Mouse (Mus musculus) kidney, embryonic 16.5 days (tissue): ENCODE data around the gene Atr. TPM values are rescaled to one million over a fixed set of nuclear protein-coding genes. Genes with fewer than 3 reads are reported as not detected.

ENCODE experiments used
- ATAC-seq: fragments of 200-750 bp; cut with Nextera tagmentation; 2 replicates; pipeline ENCODE4 v1.8.0; 2017; ENCODE audit warnings: moderate TSS enrichment; ENCODE audit not compliant: low FRiP score, low TSS enrichment
- H3K27ac ChIP-seq: fragments of 300-500 bp; sonication (generic); 2 replicates; pipeline ENCODE4 v1.5.1; 2014; ENCODE audit warnings: low read length
- H3K27me3 ChIP-seq: fragments of 300-500 bp; sonication (generic); 2 replicates; pipeline ENCODE4 v1.6.1; 2014; ENCODE audit warnings: low read length, control low read depth, mixed read lengths; ENCODE audit not compliant: insufficient read depth
- H3K36me3 ChIP-seq: fragments of 300-500 bp; sonication (generic); 2 replicates; pipeline ENCODE4 v1.6.1; 2014; ENCODE audit warnings: low read length, control low read depth, mixed read lengths; ENCODE audit not compliant: insufficient read depth
- H3K4me1 ChIP-seq: fragments of 300-500 bp; sonication (generic); 2 replicates; pipeline ENCODE4 v1.6.1; 2014; ENCODE audit warnings: low read length, control low read depth, mixed read lengths; ENCODE audit not compliant: insufficient read depth
- H3K4me2 ChIP-seq: fragments of 300-500 bp; sonication (generic); replicated peaks from 2 replicates; pipeline ENCODE4 v1.6.1; 2014; ENCODE audit warnings: low read depth, low read length
- H3K4me3 ChIP-seq: fragments of 300-500 bp; sonication (generic); 2 replicates; pipeline ENCODE4 v1.5.1; 2014; ENCODE audit warnings: mild to moderate bottlenecking, low read length
- H3K9ac ChIP-seq: fragments of 300-500 bp; sonication (generic); replicated peaks from 2 replicates; pipeline ENCODE4 v1.6.1; 2014; ENCODE audit warnings: low read length
- H3K9me3 ChIP-seq: fragments of 300-500 bp; sonication (generic); 2 replicates; pipeline ENCODE4 v1.6.1; 2016; ENCODE audit warnings: low read length, control low read depth
- WGBS: fragments of 180-500 bp; shearing (Covaris S2); extraction: QIAGEN DNeasy Blood & Tissue Kit; methylation state at CpG from one replicate; pipeline ENCODE4 v1.1.7; 2014; 5-methylcytosine and 5-hydroxymethylcytosine counted together
- polyA plus RNA-seq: library from polyadenylated mRNA; unstranded; fragments of >200 nt; fragmentation: Nextera tagmentation; extraction: Ambion mirVana; gene quantifications from 2 replicates; pipeline ENCODE4 v1.2.1, GENCODE M21; 2015

Atr gene
- polyA plus RNA-seq, 1 experiment from 2014 or later = 12.9 TPM

- Histone ChIP-seq H3K4me1 (no peaks in the 10 kb centered on the region), H3K36me3 (peaks cover 1% of the 10 kb centered on the region; the same call in 1 of the 2 replicates), H3K4me2 (no peak overlapping the region), H3K4me3 (no peak overlapping the region), H3K27me3 (no peaks in the 10 kb centered on the region), H3K9me3 (no peaks in the 10 kb centered on the region), H3K9ac (no peak overlapping the region), H3K27ac (no peak overlapping the region)
- ATAC-seq = no peak
- WGBS = 81% methylated on average over 6 of the region's 6 CpGs
These were observed 101.8 kb downstream of the Atr start for GRCm38 (mm10) chr9:95959246-95959645.

- no peak overlapping the region for H3K4me2 ChIP-seq
- H3K9me3 ChIP-seq = no peaks in the 10 kb centered on the region
- no peak overlapping the region for H3K4me3 ChIP-seq
- no peak for ATAC-seq
- no peaks in the 10 kb centered on the region for H3K4me1 ChIP-seq
- no peak overlapping the region for H3K9ac ChIP-seq
- H3K36me3 ChIP-seq = peaks cover 4% of the 10 kb centered on the region; the same call in 1 of the 2 replicates
- H3K27ac ChIP-seq = no peak overlapping the region
- WGBS = 75% methylated on average over 3 of the region's 3 CpGs
- H3K27me3 ChIP-seq = no peaks in the 10 kb centered on the region
These were observed 102.5 kb downstream of the Atr start for GRCm38 (mm10) chr9:95959732-95960428.

GRCm38 (mm10) chr9:95961058-95961457, 103.7 kb downstream of the Atr start:
- no peaks in the 10 kb centered on the region for H3K4me1 ChIP-seq
- no peak overlapping the region for H3K4me3 ChIP-seq
- H3K27me3 ChIP-seq = no peaks in the 10 kb centered on the region
- ATAC-seq = no peak
- H3K9me3 ChIP-seq = no peaks in the 10 kb centered on the region
- no peak overlapping the region for H3K9ac ChIP-seq
- peaks cover 4% of the 10 kb centered on the region; the same call in 1 of the 2 replicates for H3K36me3 ChIP-seq
- H3K4me2 ChIP-seq = no peak overlapping the region
- H3K27ac ChIP-seq = no peak overlapping the region

- ATAC-seq = no peak
- Histone ChIP-seq H3K27me3 (no peaks in the 10 kb centered on the region), H3K4me3 (no peak overlapping the region), H3K36me3 (peaks cover 10% of the 10 kb centered on the region; the same call in 1 of the 2 replicates), H3K4me1 (no peaks in the 10 kb centered on the region), H3K9ac (no peak overlapping the region), H3K4me2 (no peak overlapping the region), H3K9me3 (no peaks in the 10 kb centered on the region), H3K27ac (no peak overlapping the region)
- WGBS = 94% methylated on average over 13 of the region's 13 CpGs
These were observed 106.6 kb downstream of the Atr start for GRCm38 (mm10) chr9:95964037-95964436.

GRCm38 (mm10) chr9:95978279-95978678, 120.9 kb downstream of the Atr start:
- no peak overlapping the region for H3K4me2 ChIP-seq
- no peak overlapping the region for H3K27ac ChIP-seq
- no peak overlapping the region for H3K9ac ChIP-seq
- H3K9me3 ChIP-seq = no peaks in the 10 kb centered on the region
- H3K27me3 ChIP-seq = no peaks in the 10 kb centered on the region
- no peak for ATAC-seq
- no peaks in the 10 kb centered on the region for H3K4me1 ChIP-seq
- H3K36me3 ChIP-seq = peaks cover 39% of the 10 kb centered on the region
- H3K4me3 ChIP-seq = no peak overlapping the region
- WGBS = 90% methylated on average over 2 of the region's 2 CpGs

GRCm38 (mm10) chr9:95979896-95980295, 122.5 kb downstream of the Atr start:
- Histone ChIP-seq H3K4me1 (no peaks in the 10 kb centered on the region), H3K4me2 (no peak overlapping the region), H3K9ac (no peak overlapping the region), H3K4me3 (no peak overlapping the region), H3K27me3 (no peaks in the 10 kb centered on the region), H3K27ac (no peak overlapping the region), H3K36me3 (peaks cover 44% of the 10 kb centered on the region), H3K9me3 (no peaks in the 10 kb centered on the region)
- ATAC-seq = no peak
- 87% methylated on average over 6 of the region's 6 CpGs for WGBS

GRCm38 (mm10) chr9:95992255-95992654, 134.9 kb downstream of the Atr start:
- no peak overlapping the region for H3K4me3 ChIP-seq
- H3K9ac ChIP-seq = no peak overlapping the region
- no peak for ATAC-seq
- H3K27ac ChIP-seq = no peak overlapping the region
- no peaks in the 10 kb centered on the region for H3K27me3 ChIP-seq
- no peak overlapping the region for H3K4me2 ChIP-seq
- 98% methylated on average over 2 of the region's 2 CpGs for WGBS
- H3K9me3 ChIP-seq = no peaks in the 10 kb centered on the region
- H3K36me3 ChIP-seq = peaks cover 34% of the 10 kb centered on the region
- H3K4me1 ChIP-seq = no peaks in the 10 kb centered on the region

Other genes with a start within 250 kb of the Atr start
- gene Pcolce2, start 220.0 kb upstream of the Atr start, polyA plus RNA-seq = 1.00 and 1.3 TPM in 2 replicates
- 3.3 and 4.3 TPM in 2 replicates for gene Trpc1, start 107.2 kb upstream of the Atr start, polyA plus RNA-seq
- gene Pls1, start 12.3 kb upstream of the Atr start, polyA plus RNA-seq = 22.0 and 23.4 TPM in 2 replicates
- 12.1 and 14.3 TPM in 2 replicates for gene Xrn1, start 97.2 kb downstream of the Atr start, polyA plus RNA-seq